Mouse (Mus musculus) brain, adult 2 months (tissue): ENCODE data around the gene Slc35e4.
"Not testable (repeated sequence)": the region's sequence is repeated elsewhere in the genome, so short reads cannot be mapped to it uniquely, and the experiment has no call there.

Experiments
- DNase-seq: peaks from one replicate; pipeline ENCODE4 v3.0.0; 2011; ENCODE audit warnings: low read depth, low spot score

The Slc35e4 gene

DNA sequence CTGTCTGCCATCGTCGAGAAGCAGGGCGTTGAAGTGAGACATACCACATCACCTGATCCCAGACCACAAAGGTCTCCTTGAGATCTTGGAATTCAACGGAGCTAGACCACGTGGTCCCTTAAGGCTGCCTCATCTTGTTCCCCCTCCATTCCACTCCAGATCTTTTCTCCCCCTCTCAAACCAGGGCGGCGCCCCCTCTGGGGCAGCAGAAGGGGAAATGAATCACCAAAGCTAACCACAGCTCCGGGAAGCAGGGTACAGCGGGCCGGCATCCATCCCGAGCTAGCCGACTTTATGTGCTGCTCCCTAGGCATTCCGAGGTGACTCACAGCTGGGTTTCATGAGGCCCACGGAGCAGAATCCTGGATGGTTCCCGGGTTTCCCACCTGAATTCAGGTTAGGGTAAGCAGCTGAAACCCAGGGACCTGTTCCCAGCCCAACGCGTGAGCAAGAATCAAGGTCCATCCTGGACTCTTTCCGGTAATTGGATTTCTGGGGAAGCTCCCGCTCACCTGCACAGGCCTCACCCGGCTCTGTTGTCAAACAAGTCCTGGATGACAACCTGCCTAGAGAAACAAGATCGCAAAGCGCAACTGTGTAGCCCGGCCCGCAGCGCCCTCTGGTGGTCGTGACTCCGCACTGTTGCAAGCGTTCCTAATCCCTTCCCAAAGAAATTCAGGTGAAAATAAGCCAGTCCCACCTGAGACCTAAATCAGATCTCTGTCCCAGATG, at the start of gene Slc35e4:
Gene Slc35e4, minus strand, starts transcription at position 556 of the 732 bp plus-strand sequence.
- peak; percentile 92 for DNase-seq

GRCm38 (mm10) chr11:3963610-3964415, 49.3 kb upstream of the Slc35e4 start, which contains the start of gene Pes1:
Gene Pes1 (plus strand): TSS chr11:3963975.
- DNase-seq, result peak; percentile 97

- no peak for DNase-seq
Observed at GRCm38 (mm10) chr11:3963155-3963554, 48.7 kb upstream of the Slc35e4 start.

DNA sequence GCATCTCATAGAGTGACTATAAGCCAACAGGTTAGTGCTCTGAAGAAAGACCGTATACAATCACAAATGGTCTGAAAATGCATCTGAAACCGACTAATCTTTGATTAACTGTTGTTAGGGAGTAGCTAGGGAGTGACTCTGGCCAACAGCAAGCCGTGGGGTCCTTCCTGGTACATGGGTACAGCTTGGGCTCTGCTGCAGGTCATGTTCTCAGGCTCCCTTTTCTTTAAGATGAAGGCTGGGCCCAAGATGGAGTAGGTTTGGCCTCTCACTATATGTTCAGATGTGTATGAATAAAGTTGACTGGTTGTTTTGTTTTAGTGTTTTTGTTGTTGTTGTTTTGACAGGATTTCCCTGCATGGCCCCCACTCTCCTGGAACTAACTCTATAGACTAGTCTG, 47.3 kb upstream of the Slc35e4 start:
- no peak for DNase-seq

GRCm38 (mm10) chr11:3960901-3961300, 46.4 kb upstream of the Slc35e4 start:
- no peak for DNase-seq

DNA sequence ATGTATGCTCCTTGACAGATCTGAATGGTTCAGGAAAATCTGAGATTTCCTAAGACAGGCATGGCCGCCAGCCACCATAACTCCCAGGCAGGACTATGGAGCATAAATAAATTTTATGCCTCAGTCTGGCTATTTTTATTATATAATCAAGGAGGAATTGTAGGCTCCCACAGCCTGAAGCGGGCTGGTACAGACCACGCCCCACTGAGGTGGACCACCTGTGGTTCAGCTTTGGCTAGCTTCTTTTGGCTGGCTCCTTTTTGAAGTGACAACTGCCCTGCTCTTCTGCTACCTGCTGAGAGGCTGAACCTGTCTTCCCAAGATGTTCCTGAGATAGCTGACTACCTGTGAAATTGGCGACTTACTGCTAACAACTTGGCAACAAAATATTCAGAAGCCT, 40.9 kb upstream of the Slc35e4 start:
- DNase-seq, result not testable (repeated sequence)

DNA sequence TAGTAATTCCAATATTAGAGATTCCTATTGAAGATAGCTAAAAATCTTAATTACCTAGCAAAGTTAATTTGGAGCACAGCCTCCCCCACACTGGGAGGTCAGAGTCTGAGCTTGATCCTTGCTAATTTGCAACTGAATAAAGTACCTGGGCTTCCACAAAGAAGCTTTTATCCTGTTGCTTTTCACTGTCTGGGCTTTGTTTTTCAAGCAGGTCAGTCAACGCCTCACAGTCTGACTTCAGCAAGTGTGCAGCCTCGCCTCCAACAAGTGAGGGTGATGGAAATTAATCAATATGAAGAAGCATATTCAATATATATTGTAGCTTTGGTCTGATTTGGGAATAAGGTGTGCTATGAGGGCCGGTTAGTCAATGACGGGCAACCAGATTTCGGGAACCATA, 40.4 kb upstream of the Slc35e4 start:
- DNase-seq, result not testable (repeated sequence)

- DNase-seq, result no peak
Observed at GRCm38 (mm10) chr11:3946386-3946785, 31.9 kb upstream of the Slc35e4 start.

DNA sequence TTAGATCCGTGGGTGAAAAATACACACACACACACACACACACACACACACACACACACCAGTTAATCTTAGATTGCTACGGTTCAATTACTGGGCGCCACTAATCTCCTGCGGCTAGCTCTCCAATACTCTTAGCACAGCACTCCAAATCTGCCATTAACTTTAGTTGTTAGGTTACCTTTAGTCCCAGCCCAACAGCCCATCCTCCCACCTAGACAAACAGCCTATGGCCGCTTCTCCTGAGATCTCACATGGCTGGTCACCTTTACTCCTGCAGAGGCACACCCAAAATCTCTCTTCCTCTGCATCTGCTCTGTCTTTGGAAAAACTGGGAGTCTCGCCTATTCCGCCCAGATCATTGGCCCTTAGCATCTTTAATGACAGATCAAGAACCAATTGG, 26.9 kb upstream of the Slc35e4 start:
- no peak for DNase-seq

- no peak for DNase-seq
Observed at GRCm38 (mm10) chr11:3937321-3937874, 22.9 kb upstream of the Slc35e4 start.

GRCm38 (mm10) chr11:3936318-3936717, 21.9 kb upstream of the Slc35e4 start:
- DNase-seq, result peak; percentile 24

GRCm38 (mm10) chr11:3935135-3935534, 20.7 kb upstream of the Slc35e4 start:
- DNase-seq, result no peak

DNA sequence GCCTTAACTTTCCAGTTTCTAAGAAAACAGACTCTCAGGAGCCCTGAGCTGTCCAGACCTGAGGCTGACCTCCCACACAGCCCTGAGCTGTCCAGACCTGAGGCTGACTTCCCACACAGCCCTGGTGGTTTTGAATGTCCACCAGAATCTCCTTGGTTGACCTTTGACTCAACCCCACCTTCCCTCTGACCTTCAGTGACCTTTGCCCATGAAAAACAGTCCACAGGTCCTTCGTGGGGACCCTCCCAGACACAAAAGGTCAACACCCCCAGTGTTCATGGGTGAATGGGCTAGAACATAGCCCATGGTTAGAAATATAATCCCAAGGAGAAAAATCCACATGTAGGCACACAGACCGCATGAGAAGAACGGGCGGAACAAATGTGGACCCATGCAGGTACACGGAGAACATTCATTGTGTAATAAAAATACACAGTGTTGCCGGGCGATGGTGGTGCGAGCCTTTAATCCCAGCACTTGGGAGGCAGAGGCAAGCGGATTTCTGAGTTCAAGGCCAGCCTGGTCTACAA, 19.4 kb upstream of the Slc35e4 start:
- DNase-seq, result no peak

DNA sequence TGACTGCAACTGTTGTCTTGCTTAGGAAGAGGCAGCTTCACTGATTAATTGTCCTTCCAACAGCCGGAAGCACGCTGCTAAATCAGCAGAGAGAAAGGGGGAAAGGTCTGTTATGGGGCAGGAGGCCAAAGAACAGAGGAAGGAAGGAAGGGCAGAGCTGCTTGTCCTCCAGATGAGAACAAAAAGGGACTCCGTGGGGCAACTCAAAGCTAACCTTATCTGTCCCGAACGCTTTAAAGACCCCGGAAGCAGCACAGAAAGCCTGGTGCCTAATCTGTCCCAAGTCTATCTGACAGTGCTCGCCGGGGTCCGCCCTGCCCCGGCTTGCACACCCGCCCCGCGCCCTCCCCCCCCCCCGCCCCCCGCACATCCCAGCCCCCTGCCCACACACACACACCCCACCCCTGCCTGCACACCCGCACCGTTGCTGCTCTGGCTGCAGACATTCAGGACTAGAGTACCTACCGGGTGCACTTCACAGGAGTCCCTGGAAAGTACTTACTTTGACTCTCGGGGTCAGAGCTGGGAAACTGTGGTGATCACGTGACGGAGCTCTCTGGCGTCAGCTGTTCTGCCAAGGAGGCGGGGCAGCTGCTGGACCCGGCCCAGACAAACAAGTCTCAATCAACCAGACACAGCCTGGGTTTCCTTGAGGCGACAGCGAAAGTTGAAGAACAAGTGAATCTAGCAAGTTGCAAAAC, 17.2 kb upstream of the Slc35e4 start, which contains the start of gene Tcn2:
Gene Tcn2, minus strand, starts transcription at position 649 of the 701 bp plus-strand sequence.
- DNase-seq, result peak; percentile 69

DNA sequence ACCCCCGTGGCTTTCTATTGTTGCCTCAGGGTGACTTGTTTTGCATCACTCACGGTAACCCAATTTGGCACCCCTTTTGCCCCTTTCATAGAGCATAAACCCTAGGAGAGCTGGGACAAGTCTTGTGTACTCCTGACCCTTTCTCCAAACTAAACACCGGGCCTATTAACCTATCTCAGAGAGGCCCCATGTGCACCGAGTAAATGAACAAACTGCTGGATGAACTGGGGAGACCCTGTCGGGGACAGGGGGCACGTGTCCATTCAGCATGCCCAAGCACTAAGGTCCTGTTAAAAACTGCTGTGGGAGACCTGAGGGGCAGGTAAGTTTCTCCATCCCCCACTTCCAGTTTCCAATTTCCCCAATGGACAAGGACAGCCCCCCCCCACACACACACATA, 16.5 kb upstream of the Slc35e4 start:
- DNase-seq, result no peak

DNA sequence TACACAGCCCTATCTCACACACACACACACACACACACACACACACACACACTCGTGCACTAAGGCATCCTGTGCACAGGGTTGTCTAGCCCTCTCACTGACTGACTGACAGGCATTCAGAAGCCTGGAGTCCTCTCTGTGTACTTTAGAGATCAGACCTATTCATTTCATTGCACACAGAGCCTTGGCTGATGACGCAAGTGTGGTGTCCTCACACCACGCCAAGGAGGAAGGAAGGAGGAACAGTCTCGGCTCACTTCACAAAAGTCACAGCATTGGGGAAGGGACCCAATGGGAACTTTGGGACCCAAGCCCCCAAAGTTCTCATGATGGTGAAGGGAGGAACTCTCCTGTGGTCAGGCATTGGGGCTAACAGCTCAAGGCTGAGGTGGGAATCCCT, 15.6 kb upstream of the Slc35e4 start:
- no peak for DNase-seq

DNA sequence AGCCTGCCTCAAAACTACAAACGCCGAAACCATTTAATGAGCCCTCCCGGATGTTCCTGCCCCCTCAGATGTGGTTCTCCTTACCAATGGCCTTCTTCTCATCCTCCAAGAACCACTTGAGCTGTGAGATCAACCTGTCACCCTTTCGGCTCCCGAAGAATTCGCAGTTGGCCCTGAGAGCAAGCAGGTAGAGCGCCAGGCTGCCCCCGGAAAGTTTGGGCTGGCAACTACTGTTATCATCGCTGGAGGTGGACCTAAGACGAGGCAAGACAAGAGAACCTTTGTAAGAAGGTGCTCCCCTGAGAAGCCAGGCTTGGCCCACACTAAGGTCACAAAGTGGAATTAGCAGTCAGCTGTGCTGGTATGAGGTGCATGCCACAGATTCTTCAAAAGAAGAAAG, 11.5 kb upstream of the Slc35e4 start:
- no peak for DNase-seq

DNA sequence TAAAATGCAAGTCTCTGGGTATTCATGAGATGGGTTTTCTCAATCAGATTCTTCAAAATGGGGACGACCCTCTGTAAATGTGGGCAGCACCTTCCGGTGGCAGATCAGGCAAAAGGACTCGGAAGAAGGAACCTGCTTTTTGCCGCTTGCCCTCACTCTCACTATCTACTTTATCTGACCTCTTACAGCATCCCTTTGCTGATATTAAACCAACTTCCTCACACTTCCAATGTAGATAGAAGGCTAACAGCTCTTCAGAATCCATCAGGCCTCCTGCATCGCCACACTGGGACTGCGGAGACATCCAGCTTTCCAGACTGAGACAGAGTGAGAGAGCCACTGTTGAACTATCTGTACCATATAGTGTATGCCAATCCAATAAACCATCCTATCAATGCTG, 8.3 kb upstream of the Slc35e4 start:
- DNase-seq, result no peak

DNA sequence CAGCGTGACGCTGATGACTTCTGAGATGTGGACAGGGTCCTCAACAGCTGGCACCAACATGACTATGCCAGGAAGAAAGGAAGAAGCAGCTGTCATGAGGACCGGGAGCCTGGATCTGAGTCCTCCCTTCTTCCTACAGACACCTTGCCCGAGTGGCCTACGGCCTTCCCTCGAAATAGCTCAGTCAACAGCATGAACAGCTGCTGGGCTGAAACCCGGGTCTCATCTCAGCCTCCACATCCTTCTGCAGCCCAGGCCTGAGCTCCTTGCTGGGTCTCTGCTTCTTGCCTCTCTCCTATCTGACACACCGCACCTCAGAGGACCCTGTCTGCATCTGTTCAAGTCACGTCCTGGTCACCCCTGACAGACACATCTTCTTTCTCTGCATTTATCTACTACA, 7.7 kb upstream of the Slc35e4 start:
- DNase-seq, result no peak

DNA sequence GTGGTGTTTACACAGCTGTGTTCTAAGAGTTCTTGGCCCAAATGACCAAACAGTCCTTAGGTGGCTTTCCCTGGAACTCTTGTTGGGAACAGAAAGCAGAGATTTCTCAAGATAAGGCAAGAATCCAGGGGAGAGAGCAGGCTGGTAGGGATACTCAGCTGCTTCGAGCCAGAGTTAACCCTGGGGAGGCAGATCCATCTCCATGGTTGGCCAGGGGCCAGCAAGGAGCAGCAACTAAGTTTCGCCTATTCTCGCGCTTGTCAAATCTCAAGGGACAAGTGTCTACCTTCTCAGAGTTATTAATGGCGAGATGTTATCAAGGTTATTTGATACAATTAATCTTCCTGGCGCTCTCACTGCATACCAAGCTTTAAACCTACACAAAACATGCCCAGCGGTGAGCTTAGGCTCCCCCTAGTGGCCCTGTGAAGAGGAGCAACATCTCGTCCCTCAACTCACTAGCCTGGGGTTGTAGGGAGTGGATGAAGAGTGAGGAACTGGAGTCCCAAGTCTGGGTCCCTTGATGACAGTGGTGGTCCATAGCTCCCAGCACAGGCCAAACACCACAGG, 6.9 kb upstream of the Slc35e4 start:
- peak; percentile 80 for DNase-seq

- DNase-seq, result no peak
Observed at GRCm38 (mm10) chr11:3920476-3920875, 6.0 kb upstream of the Slc35e4 start.
